Mouse (Mus musculus) liver, embryonic 14.5 days (tissue): ENCODE measurements around the gene Capn7. TPM values are rescaled to one million over a fixed set of nuclear protein-coding genes. Genes with fewer than 3 reads are reported as not detected.
A peak's percentile ranks its signal among the peaks of the same experiment; 100 is the strongest.

Experiments used
- ATAC-seq: fragments of 200-750 bp; cut with Nextera tagmentation; 2 replicates; pipeline ENCODE4 v1.8.0; 2017; ENCODE audit warnings: moderate number of reproducible peaks, mild to moderate bottlenecking, moderate library complexity; ENCODE audit not compliant: insufficient read depth
- DNase-seq, 3 experiments: peaks; one replicate each; pipeline ENCODE4 v3.0.0-alpha.2; 2012 to 2013; ENCODE audit warnings: low read depth in 3 of 3, low spot score in 3 of 3
- H3K27ac ChIP-seq: fragments of 300-500 bp; sonication (generic); 2 replicates; pipeline ENCODE4 v1.5.1; 2014; ENCODE audit warnings: moderate library complexity, mild to moderate bottlenecking, control low read depth, inconsistent platforms
- H3K27me3 ChIP-seq: fragments of 300-500 bp; sonication (generic); 2 replicates; pipeline ENCODE4 v1.6.1; 2014; ENCODE audit warnings: mild to moderate bottlenecking, low read length, moderate library complexity; ENCODE audit not compliant: control insufficient read depth, insufficient read depth
- H3K36me3 ChIP-seq: fragments of 300-500 bp; sonication (generic); replicated peaks from 2 replicates; pipeline ENCODE4 v1.6.1; 2014; ENCODE audit warnings: low read depth; ENCODE audit not compliant: control insufficient read depth, insufficient read depth
- H3K4me1 ChIP-seq, 2 experiments: fragments of 200-500 bp in 1 of 2; fragments of 300-500 bp in 1 of 2; sonication (generic) in 1 of 2; replicated peaks; 2 replicates each; pipeline ENCODE4 v1.6.1; 2012 to 2014; ENCODE audit warnings: antibody characterized with exemption in 1 of 2, inconsistent platforms in 1 of 2, low read length in 1 of 2; ENCODE audit not compliant: control insufficient read depth in 2 of 2, insufficient read depth in 2 of 2
- H3K4me2 ChIP-seq: fragments of 300-500 bp; sonication (generic); 2 replicates; pipeline ENCODE4 v1.6.1; 2014; ENCODE audit warnings: low read depth, mild to moderate bottlenecking, control low read depth, moderate library complexity
- H3K4me3 ChIP-seq, 2 experiments: fragments of 200-500 bp in 1 of 2; fragments of 300-500 bp in 1 of 2; sonication (generic) in 1 of 2; 2 replicates each; pipeline ENCODE4 v1.5.1; 2012 to 2014; ENCODE audit warnings: low read depth in 2 of 2, low read length in 2 of 2, mild to moderate bottlenecking in 2 of 2, control low read depth in 1 of 2, inconsistent platforms in 1 of 2, moderate library complexity in 1 of 2; ENCODE audit not compliant: insufficient read depth in 1 of 2
- H3K9ac ChIP-seq: fragments of 300-500 bp; sonication (generic); replicated peaks from 2 replicates; pipeline ENCODE4 v1.6.1; 2014; ENCODE audit warnings: mild to moderate bottlenecking, control low read depth, moderate library complexity
- H3K9me3 ChIP-seq: fragments of 300-500 bp; sonication (generic); 2 replicates; pipeline ENCODE4 v1.6.1; 2016; ENCODE audit warnings: low read length, mixed read lengths; ENCODE audit not compliant: control insufficient read depth
- CTCF ChIP-seq: IDR thresholded peaks from 2 replicates; pipeline ENCODE4 v1.5.1; 2016; ENCODE audit warnings: antibody characterized with exemption, low read depth, control low read depth
- EP300 ChIP-seq: IDR thresholded peaks from 2 replicates; pipeline ENCODE4 v1.6.1; 2016; ENCODE audit warnings: antibody characterized with exemption, low read depth
- WGBS: fragments of 180-500 bp; shearing (Covaris S2); extraction: QIAGEN DNeasy Blood & Tissue Kit; methylation state at CpG from one replicate; pipeline ENCODE4 v1.1.7; 2014; ENCODE audit not compliant: insufficient replicate concordance; 5-methylcytosine and 5-hydroxymethylcytosine counted together
- polyA plus RNA-seq, 2 experiments: library from polyadenylated mRNA; depleted of rRNA in 1 of 2; stranded (reverse) in 1 of 2; unstranded in 1 of 2; fragments of >200 nt; fragmentation: Nextera tagmentation in 1 of 2; extraction: Ambion mirVana in 1 of 2; gene quantifications; 2 replicates each; pipeline versions ENCODE4 v1.2.1 to v1.2.3; 2012 to 2014

The Capn7 gene
- polyA plus RNA-seq, 2 experiments = 13.7 to 17.7 TPM

DNA sequence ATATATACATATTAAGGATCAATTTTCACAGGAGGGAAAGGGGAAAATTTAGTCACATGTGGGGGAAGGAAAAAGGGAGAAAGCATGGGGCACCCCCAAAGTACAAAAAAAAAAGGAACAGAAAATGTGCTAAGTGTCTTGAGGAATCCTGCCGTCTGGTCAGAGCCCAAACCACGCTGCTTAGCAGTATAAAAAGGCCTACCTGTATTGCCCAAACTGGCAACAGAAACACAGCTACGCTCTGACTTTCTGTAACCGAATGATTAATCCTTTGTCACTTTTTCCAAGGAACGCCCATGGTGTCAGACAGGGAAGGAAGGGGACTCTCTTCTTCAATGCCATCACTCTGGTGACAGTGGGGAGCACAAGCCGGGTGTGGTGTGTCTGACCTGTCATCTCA lies 69.2 kb downstream of the Capn7 start:
- ATAC-seq = no peak
- Histone ChIP-seq H3K27ac (no peak overlapping the region), H3K36me3 (no peaks in the 10 kb centered on the region), H3K4me3 (no peak overlapping the region), H3K4me2 (no peak overlapping the region), H3K9me3 (no peaks in the 10 kb centered on the region), H3K9ac (no peak overlapping the region), H3K27me3 (no peaks in the 10 kb centered on the region), H3K4me1 (peaks cover 32 to 64% of the 10 kb centered on the region in 2 experiments)
- TF ChIP-seq EP300 (no peak), CTCF (no peak)
- WGBS = 75% methylated on average over 6 of the region's 6 CpGs
- no peak for DNase-seq

DNA sequence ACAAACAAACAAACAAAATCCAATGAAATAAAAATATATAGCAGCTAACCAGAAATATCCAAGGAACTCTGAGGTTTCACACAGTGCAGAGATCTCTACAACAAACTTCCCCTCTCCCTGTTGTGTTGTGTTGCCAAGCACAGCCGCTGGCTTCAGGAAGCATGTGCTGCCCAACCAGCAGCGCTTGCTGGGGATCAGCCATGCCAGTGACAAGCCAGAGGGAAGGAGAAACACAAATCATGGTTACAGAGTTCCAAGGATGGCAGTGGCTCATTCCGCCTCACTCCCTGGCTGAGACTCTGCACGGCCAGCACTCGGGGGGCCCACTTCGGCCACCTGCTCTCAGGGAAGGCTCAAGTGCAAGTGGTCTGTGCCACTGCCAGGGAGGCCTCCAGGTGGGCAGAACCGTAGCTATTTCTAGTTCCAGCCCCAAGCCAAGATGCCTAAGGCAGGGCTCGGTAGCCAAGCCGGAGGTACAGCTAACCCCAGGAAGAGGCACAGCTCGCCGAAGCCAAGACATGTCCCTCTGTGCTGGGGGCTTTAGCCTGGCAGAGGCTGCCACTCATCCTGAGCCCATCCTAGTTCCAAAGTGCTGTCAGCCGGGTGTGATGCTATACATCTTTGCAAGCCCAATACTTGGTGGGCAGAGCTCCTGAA lies 69.8 kb downstream of the Capn7 start:
- Histone ChIP-seq H3K27me3 (no peaks in the 10 kb centered on the region), H3K9me3 (no peaks in the 10 kb centered on the region), H3K36me3 (no peaks in the 10 kb centered on the region), H3K27ac (0 out of 2 replicates have a peak overlapping the region, but pooled peaks have one; percentile 4), H3K9ac (no peak overlapping the region), H3K4me1 (peaks cover 30 to 58% of the 10 kb centered on the region in 2 experiments), H3K4me3 (no peak overlapping the region), H3K4me2 (no peak overlapping the region)
- ATAC-seq = no peak
- TF ChIP-seq CTCF (no peak), EP300 (no peak)
- no peak for DNase-seq
- 80% methylated on average over 12 of the region's 12 CpGs for WGBS

- no peaks in the 10 kb centered on the region for H3K36me3 ChIP-seq
- no peaks in the 10 kb centered on the region for H3K27me3 ChIP-seq
- 78% methylated on average over 15 of the region's 15 CpGs for WGBS
- H3K4me1 ChIP-seq = peaks cover 28 to 55% of the 10 kb centered on the region in 2 experiments
- no peaks in the 10 kb centered on the region for H3K9me3 ChIP-seq
- no peak overlapping the region for H3K27ac ChIP-seq
- TF ChIP-seq CTCF (no peak), EP300 (no peak)
- no peak for ATAC-seq
- no peak overlapping the region for H3K4me2 ChIP-seq
- DNase-seq = no peak
- H3K9ac ChIP-seq = no peak overlapping the region
- H3K4me3 ChIP-seq = no peak overlapping the region
These were observed 70.8 kb downstream of the Capn7 start for GRCm38 (mm10) chr14:31407208-31407607.

DNA sequence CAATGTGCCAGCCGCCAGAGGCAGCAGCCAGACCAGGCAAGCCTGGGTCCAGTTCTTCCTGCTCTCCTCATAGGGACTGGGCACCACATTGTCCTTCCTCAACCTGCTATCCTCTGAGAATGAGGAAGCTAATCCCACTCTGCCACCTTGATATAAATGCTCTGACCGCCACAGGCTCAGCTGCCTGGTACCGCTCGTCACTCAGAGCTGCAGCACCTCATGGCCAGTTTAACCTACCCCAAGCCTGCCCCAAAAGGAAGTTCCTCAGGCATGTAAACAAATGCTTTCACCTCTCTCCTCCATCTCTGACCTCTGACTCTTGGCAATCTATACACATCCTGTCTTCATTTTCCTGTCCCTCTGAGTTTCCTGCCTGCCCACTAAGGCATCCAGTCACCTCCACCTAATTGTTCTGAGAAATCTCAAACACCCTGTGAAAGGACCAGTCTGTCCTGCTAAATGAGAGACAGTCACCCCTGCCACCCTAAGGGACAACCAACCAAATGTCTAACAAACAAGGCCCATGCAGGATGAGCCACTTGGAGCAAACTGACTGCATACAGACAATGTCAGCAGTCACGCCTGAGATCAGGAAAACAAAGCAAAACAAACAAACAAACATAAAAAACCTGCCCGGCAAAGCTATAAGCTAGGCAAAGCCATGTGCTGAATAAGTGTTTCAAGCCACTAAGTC lies 71.6 kb downstream of the Capn7 start:
- H3K9ac ChIP-seq = no peak overlapping the region
- TF ChIP-seq EP300 (no peak), CTCF (no peak)
- H3K27ac ChIP-seq = no peak overlapping the region
- peak overlapping the region; percentile 20; the same call in 1 of the 2 replicates for H3K4me2 ChIP-seq
- no peak overlapping the region for H3K4me3 ChIP-seq
- no peaks in the 10 kb centered on the region for H3K36me3 ChIP-seq
- 64% methylated on average over 6 of the region's 6 CpGs for WGBS
- DNase-seq = no peak
- H3K9me3 ChIP-seq = no peaks in the 10 kb centered on the region
- H3K27me3 ChIP-seq = no peaks in the 10 kb centered on the region
- no peak for ATAC-seq
- H3K4me1 ChIP-seq = peaks cover 19 to 51% of the 10 kb centered on the region in 2 experiments

DNA sequence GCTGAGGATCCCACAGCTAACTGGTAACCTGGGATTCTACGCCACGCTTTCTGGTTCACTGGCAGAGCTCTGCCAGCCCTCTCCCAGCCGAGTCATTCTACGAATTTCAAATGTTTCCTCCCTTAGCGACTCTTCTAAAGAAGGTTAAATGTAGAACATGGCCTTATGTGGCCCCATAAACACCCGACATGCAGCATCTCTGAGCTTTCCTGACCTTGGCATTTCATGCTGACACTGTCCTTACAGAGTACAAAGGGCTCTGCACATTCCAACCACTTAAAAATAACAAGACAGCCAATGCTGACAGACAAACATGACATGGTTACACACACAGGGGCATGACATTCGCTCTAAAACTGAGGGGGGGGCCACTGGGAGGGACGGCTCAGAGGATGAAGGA lies 72.2 kb downstream of the Capn7 start:
- no peak for ATAC-seq
- H3K9ac ChIP-seq = no peak overlapping the region
- no peaks in the 10 kb centered on the region for H3K27me3 ChIP-seq
- WGBS = 64% methylated on average over 8 of the region's 8 CpGs
- peaks cover 13 to 46% of the 10 kb centered on the region in 2 experiments for H3K4me1 ChIP-seq
- H3K27ac ChIP-seq = no peak overlapping the region
- DNase-seq = no peak
- TF ChIP-seq EP300 = no peak
- H3K4me3 ChIP-seq = no peak overlapping the region
- no peak overlapping the region for H3K4me2 ChIP-seq
- no peaks in the 10 kb centered on the region for H3K36me3 ChIP-seq
- no peaks in the 10 kb centered on the region for H3K9me3 ChIP-seq
